Mouse (Mus musculus) C2C12 (cell line): ENCODE results near the gene Rnf135. TPM values are rescaled to one million over a fixed set of nuclear protein-coding genes. Genes with fewer than 3 reads are reported as not detected.
"Not testable (repeated sequence)": the region's sequence is repeated elsewhere in the genome, so short reads cannot be mapped to it uniquely, and the experiment has no call there.

Experiments
- H3K27me3 ChIP-seq: one replicate; pipeline ENCODE4 v1.6.1; 2011; ENCODE audit not compliant: control insufficient read depth, insufficient read depth, insufficient read length
- H3K36me3 ChIP-seq: one replicate; pipeline ENCODE4 v1.6.1; 2011; ENCODE audit not compliant: control insufficient read depth, insufficient read depth
- H3K4me3 ChIP-seq: one replicate; pipeline ENCODE4 v1.5.1; 2011; ENCODE audit warnings: mild to moderate bottlenecking, control low read depth; ENCODE audit not compliant: poor library complexity, insufficient read depth, severe bottlenecking
- H3K79me2 ChIP-seq: one replicate; pipeline ENCODE4 v1.6.1; 2011; ENCODE audit not compliant: control insufficient read depth, insufficient read depth
- H3K79me3 ChIP-seq: one replicate; pipeline ENCODE4 v1.6.1; 2011; ENCODE audit warnings: low read depth, control low read depth
- H3ac ChIP-seq: one replicate; pipeline ENCODE3; 2011; ENCODE audit warnings: low read depth; ENCODE audit not compliant: control insufficient read depth, insufficient read length
- CEBPB ChIP-seq: IDR thresholded peaks from one replicate; pipeline ENCODE4 v1.6.1; 2011; ENCODE audit warnings: low read depth, mild to moderate bottlenecking, control low read depth, moderate library complexity
- CTCF ChIP-seq: IDR thresholded peaks from one replicate; pipeline ENCODE4 v1.5.1; 2011; ENCODE audit not compliant: control insufficient read depth, insufficient read depth, insufficient read length
- FOSL1 ChIP-seq: IDR thresholded peaks from one replicate; pipeline ENCODE4 v1.8.0; 2011; ENCODE audit warnings: mild to moderate bottlenecking, low read length; ENCODE audit not compliant: poor library complexity, insufficient read depth, severe bottlenecking
- MAX ChIP-seq: IDR thresholded peaks from one replicate; pipeline ENCODE4 v1.6.1; 2011; ENCODE audit warnings: mild to moderate bottlenecking, control low read depth
- MYOD1 ChIP-seq: IDR thresholded peaks from one replicate; pipeline ENCODE4 v1.6.1; 2011; ENCODE audit warnings: low read depth; ENCODE audit not compliant: control insufficient read depth, insufficient read length
- MYOG ChIP-seq: IDR thresholded peaks from one replicate; pipeline ENCODE4 v1.6.1; 2011; ENCODE audit not compliant: control insufficient read depth, insufficient read length; ENCODE audit errors: extremely low read depth
- USF1 ChIP-seq: IDR thresholded peaks from one replicate; pipeline ENCODE4 v1.6.1; 2011; ENCODE audit warnings: low read depth, mild to moderate bottlenecking, control low read depth, moderate library complexity
- polyA plus RNA-seq: library from polyadenylated mRNA; unstranded; fragments of >200 nt; fragmentation: generic; extraction: Trizol; gene quantifications from one replicate; pipeline ENCODE4 v1.2.1, GENCODE M21; 2012; ENCODE audit warnings: missing spikeins

Rnf135 gene
- polyA plus RNA-seq, 1 experiment, result 3.6 TPM

DNA sequence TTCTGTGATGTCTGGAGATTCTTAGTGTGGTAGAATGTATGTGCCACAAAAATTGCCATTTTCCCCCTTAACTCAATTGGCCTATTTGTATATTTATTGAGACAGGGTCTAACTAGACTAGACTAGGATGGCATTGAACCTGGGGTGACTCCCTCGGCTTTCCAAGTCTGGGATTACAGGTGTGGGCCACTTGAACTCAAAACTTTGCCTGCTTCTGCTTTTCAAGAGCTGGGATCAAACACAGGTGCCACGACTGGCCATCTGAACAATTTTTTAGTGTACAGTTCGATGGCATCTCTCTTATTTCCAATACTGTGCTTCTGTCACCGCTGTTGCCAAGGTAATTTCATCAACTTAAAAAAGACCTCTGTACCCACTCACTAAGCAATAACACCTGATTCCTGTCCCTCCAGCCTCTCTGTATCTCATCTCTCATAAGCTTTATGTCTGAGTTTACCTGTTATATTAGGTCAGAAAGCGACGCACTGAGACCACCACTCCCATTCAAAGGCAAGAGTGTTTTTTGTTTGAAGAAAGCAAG, 950 bp downstream of the Rnf135 start:
- peaks cover 11% of the 10 kb centered on the region for H3K79me2 ChIP-seq
- H3K79me3 ChIP-seq, result no peaks in the 10 kb centered on the region
- no peaks in the 10 kb centered on the region for H3K27me3 ChIP-seq
- H3K4me3 ChIP-seq, result peak overlapping the region; percentile 95
- no peak for TF ChIP-seq CTCF
- TF ChIP-seq MYOD1, result no peak
- TF ChIP-seq MAX, result no peak
- TF ChIP-seq FOSL1, result no peak
- no peak for TF ChIP-seq MYOG
- no peak for TF ChIP-seq CEBPB
- no peak for TF ChIP-seq USF1
- no peak overlapping the region for H3ac ChIP-seq
- no peaks in the 10 kb centered on the region for H3K36me3 ChIP-seq

DNA sequence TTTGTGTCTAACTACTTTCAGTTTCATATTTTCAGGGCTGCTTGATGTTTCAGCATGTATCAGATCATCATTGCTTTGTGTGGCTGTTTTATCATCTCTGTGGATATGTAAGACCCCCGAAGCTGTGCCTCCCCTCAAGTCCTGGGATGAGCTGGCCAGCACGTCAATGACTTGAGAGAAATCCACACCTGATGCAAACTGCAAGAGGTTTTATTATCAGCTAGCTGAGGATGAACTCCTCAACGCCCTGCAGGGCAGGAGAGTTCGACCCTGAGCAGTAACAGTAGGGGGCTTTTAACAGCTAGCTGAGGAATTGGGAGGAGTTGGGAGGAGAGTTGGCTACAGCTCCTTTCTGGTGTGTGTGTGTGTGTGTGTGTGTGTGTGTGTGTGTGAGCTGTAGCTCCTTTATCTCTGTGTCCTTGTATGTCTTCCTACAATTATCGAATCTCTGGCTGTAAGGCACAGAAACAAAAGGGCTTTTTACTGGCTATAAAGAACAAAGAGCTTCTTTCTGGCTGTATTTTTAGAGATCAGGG, 1.9 kb downstream of the Rnf135 start:
- H3K4me3 ChIP-seq, H3K79me3 ChIP-seq, H3K36me3 ChIP-seq, H3K27me3 ChIP-seq, H3ac ChIP-seq: not testable (repeated sequence)
- peaks cover 11% of the 10 kb centered on the region for H3K79me2 ChIP-seq

DNA sequence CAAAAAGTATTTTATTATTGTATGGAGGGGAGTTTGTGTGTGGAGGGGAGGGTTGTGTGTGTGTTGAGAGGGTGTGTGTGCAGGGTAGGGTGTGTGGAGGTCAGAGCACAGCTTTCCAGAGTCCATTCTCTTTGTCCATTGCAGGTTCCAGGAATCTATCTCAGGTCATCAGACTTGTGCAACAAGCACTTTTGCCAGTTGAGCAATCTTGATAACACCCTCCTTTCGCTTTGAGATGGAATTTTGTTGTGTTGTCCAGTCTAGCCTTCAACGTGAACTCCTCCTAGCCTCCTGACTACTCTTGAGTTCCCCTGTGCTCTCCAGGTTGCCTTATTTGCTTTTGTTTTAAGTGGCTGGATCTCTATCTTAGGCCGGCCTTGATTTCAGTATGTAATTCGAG, 6.6 kb downstream of the Rnf135 start:
- no peak overlapping the region for H3K4me3 ChIP-seq
- H3K27me3 ChIP-seq, result no peaks in the 10 kb centered on the region
- no peak overlapping the region for H3ac ChIP-seq
- H3K79me3 ChIP-seq, result no peaks in the 10 kb centered on the region
- H3K79me2 ChIP-seq, result no peaks in the 10 kb centered on the region
- TF ChIP-seq CTCF (no peak), MAX (no peak)
- peaks cover 7% of the 10 kb centered on the region for H3K36me3 ChIP-seq

DNA sequence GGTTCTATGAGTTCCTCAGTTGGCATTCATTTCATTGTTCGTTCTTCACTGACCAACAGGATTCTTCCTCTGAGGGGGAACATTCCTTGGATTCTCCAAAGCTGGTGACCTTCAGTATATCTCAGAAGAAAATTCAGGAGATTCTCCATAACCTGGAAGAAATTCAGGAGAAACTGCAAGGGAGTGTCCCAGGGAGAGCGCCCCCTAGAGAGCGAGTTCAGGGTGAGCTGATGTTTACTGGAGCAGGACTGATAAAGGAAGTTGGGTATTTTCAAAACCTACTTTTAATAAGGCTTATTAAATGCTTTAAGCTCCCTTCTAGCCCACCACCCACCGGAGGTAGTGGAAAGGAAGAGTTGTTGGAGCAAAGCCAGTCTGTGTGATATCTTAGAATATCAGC, 10.2 kb downstream of the Rnf135 start:
- no peaks in the 10 kb centered on the region for H3K79me2 ChIP-seq
- no peaks in the 10 kb centered on the region for H3K79me3 ChIP-seq
- H3ac ChIP-seq, result no peak overlapping the region
- H3K4me3 ChIP-seq, result no peak overlapping the region
- TF ChIP-seq MYOG (no peak), FOSL1 (no peak), MAX (no peak), USF1 (no peak), MYOD1 (no peak), CTCF (no peak), CEBPB (no peak)
- no peaks in the 10 kb centered on the region for H3K27me3 ChIP-seq
- H3K36me3 ChIP-seq, result peaks cover 7% of the 10 kb centered on the region

DNA sequence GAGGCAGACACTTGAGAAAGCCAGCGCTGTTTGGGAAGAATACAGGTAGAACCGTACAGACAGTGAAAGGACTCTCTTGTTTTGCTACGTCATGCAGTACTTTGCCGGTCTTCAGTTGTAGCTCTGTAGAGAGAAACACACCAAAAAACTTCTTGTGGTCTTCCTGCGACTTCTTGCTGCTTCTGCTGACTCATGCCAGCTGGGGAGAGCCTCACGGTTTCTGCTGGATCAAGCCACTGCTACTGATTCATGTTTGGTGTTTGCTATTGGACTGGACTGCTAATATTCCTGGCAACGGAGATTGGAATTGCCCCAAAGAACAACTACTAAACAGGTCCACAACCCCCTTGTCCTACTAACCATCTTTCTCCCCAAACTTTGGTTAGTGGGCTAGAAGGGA, 12.7 kb downstream of the Rnf135 start:
- H3K79me3 ChIP-seq, result no peaks in the 10 kb centered on the region
- H3K79me2 ChIP-seq, result no peaks in the 10 kb centered on the region
- no peaks in the 10 kb centered on the region for H3K27me3 ChIP-seq
- H3K36me3 ChIP-seq, result peaks cover 7% of the 10 kb centered on the region
- TF ChIP-seq MYOD1, result no peak
- no peak for TF ChIP-seq CEBPB
- TF ChIP-seq FOSL1, result no peak
- TF ChIP-seq CTCF, result no peak
- no peak for TF ChIP-seq MYOG
- no peak for TF ChIP-seq USF1
- TF ChIP-seq MAX, result no peak
- H3ac ChIP-seq, result no peak overlapping the region
- no peak overlapping the region for H3K4me3 ChIP-seq

DNA sequence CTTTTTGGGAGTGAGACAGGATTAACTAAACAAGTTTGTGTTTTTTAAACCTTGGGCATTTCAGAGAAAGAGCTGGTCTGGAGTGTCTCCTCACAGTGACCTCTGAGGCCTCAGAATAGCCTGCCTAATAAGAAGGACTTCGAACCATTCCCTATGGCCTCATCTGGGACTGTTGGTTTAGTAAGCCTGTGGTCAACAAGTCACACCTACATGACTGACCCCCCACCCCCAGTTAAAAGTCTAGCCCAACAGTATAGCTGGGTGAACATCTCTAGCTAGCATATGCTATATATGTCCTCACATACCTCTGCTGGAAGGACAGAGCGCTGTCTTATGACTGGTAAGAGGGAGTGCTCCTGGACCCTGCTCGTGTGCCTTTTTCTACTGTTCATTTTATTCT, 15.7 kb downstream of the Rnf135 start:
- no peak overlapping the region for H3K4me3 ChIP-seq
- no peak overlapping the region for H3ac ChIP-seq
- no peaks in the 10 kb centered on the region for H3K79me2 ChIP-seq
- TF ChIP-seq MYOD1 (no peak), FOSL1 (no peak), MYOG (no peak), CEBPB (no peak), MAX (no peak), USF1 (no peak), CTCF (no peak)
- H3K27me3 ChIP-seq, result no peaks in the 10 kb centered on the region
- H3K79me3 ChIP-seq, result no peaks in the 10 kb centered on the region
- peaks cover 3% of the 10 kb centered on the region for H3K36me3 ChIP-seq
